Mouse (Mus musculus) spleen, adult 2 months (tissue): ENCODE data around the gene Fgfr2.

Source experiments
- CTCF ChIP-seq: fragments of 200-500 bp; IDR thresholded peaks from 2 replicates; pipeline ENCODE4 v1.5.1; 2011; ENCODE audit warnings: mild to moderate bottlenecking, inconsistent platforms; ENCODE audit not compliant: insufficient read depth, insufficient read length, insufficient replicate concordance; ENCODE audit errors: extremely low read depth
- POLR2A ChIP-seq: fragments of 200-500 bp; IDR thresholded peaks from 2 replicates; pipeline ENCODE4 v1.6.1; 2011; ENCODE audit warnings: low read depth, low read length, inconsistent platforms

DNA sequence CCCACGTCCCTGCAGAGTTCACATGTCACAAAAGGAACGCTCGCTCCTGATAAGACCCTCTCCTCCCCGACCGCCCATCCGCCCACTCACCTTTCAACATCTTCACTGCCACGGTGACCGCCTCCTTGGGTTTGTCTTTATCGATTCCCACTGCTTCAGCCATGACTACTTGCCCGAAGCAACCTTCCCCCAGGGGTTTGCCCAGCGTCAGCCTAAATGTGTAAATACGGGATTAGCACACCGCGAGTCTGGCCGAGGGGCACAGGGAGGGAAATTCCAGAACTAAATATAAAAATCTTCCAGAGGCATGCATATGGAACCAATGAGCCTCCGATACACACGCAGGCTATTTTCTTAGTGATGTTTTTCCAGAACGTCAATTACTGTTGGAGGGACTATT lies 2940.6 kb downstream of the Fgfr2 start:
- TF ChIP-seq CTCF (no peak), POLR2A (no peak)
